Mouse (Mus musculus) ES-E14 (cell line): ENCODE data around the gene Kif22.

Source experiments
- CHD2 ChIP-seq: IDR thresholded peaks from 2 replicates; pipeline ENCODE4 v1.6.1; 2014; ENCODE audit warnings: mild to moderate bottlenecking, low read depth, low read length, inconsistent platforms
- HCFC1 ChIP-seq: IDR thresholded peaks from 2 replicates; pipeline ENCODE4 v1.6.1; 2012; ENCODE audit warnings: low read length, inconsistent platforms, borderline replicate concordance; ENCODE audit not compliant: insufficient read depth
- MAFK ChIP-seq: IDR thresholded peaks from 2 replicates; pipeline ENCODE4 v1.6.1; 2014; ENCODE audit warnings: mild to moderate bottlenecking, low read depth, low read length, inconsistent platforms; ENCODE audit not compliant: insufficient read depth
- ZC3H11A ChIP-seq: IDR thresholded peaks from 2 replicates; pipeline ENCODE4 v1.6.1; 2012; ENCODE audit warnings: low read depth, mild to moderate bottlenecking, inconsistent platforms, low read length, borderline replicate concordance
- ZNF384 ChIP-seq: IDR thresholded peaks from 2 replicates; pipeline ENCODE4 v1.6.1; 2012; ENCODE audit warnings: low read depth, low read length, inconsistent platforms

- TF ChIP-seq HCFC1 (no peak), ZNF384 (no peak), CHD2 (no peak), MAFK (no peak), ZC3H11A (no peak)
Measured at GRCm38 (mm10) chr7:127016081-127016480, 26.2 kb downstream of the Kif22 start.
